Mouse (Mus musculus) kidney, adult 2 months (tissue): ENCODE results near the gene Zfp324. TPM values are rescaled to one million over a fixed set of nuclear protein-coding genes. Genes with fewer than 3 reads are reported as not detected.
A peak's percentile ranks its signal among the peaks of the same experiment; 100 is the strongest.
"Not testable (repeated sequence)": the region's sequence is repeated elsewhere in the genome, so short reads cannot be mapped to it uniquely, and the experiment has no call there.

Source experiments
- DNase-seq: peaks from one replicate; pipeline ENCODE4 v3.0.0; 2021
- H3K27ac ChIP-seq: fragments of 200-500 bp; 2 replicates; pipeline ENCODE4 v1.5.1; 2012; ENCODE audit warnings: low read depth, low read length, control low read depth, inconsistent platforms; ENCODE audit not compliant: insufficient read depth
- H3K27me3 ChIP-seq: fragments of 200-500 bp; replicated peaks from 2 replicates; pipeline ENCODE4 v1.6.1; 2012; ENCODE audit warnings: mild to moderate bottlenecking, moderate library complexity, low read length, inconsistent platforms; ENCODE audit not compliant: control insufficient read depth, insufficient read depth
- H3K36me3 ChIP-seq: fragments of 200-500 bp; 2 replicates; pipeline ENCODE4 v1.6.1; 2012; ENCODE audit warnings: mild to moderate bottlenecking, moderate library complexity, low read length, inconsistent platforms; ENCODE audit not compliant: control insufficient read depth, insufficient read depth
- H3K4me1 ChIP-seq: fragments of 200-500 bp; 2 replicates; pipeline ENCODE4 v1.6.1; 2011; ENCODE audit warnings: low read length; ENCODE audit not compliant: control insufficient read depth, insufficient read depth
- H3K4me3 ChIP-seq: fragments of 200-500 bp; 2 replicates; pipeline ENCODE4 v1.5.1; 2011; ENCODE audit warnings: mild to moderate bottlenecking, low read depth, low read length, control low read depth; ENCODE audit not compliant: insufficient read depth
- CTCF ChIP-seq: fragments of 200-500 bp; conservative IDR thresholded peaks from 2 replicates; pipeline ENCODE4 v1.5.1; 2011; ENCODE audit warnings: low read depth, mild to moderate bottlenecking, control low read depth, low read length, moderate library complexity, mixed read lengths; ENCODE audit not compliant: insufficient read depth, insufficient read length
- POLR2A ChIP-seq: fragments of 200-500 bp; IDR thresholded peaks from one replicate; pipeline ENCODE4 v1.6.1; 2011; ENCODE audit warnings: low read depth, low read length, control low read depth
- whole genome bisulfite sequencing: fragments of 180-500 bp; shearing (Covaris S2); methylation state at CpG from one replicate; pipeline ENCODE4 v1.1.7; 2018; 5-methylcytosine and 5-hydroxymethylcytosine counted together
- polyA plus RNA-seq: library from polyadenylated mRNA; depleted of rRNA; stranded (reverse); fragments of >200 nt; gene quantifications from 2 replicates; pipeline ENCODE4 v1.2.3, GENCODE M21; 2012; rRNA removed

Gene Zfp324
- polyA plus RNA-seq, result 4.8 and 5.9 TPM in 2 replicates

DNA sequence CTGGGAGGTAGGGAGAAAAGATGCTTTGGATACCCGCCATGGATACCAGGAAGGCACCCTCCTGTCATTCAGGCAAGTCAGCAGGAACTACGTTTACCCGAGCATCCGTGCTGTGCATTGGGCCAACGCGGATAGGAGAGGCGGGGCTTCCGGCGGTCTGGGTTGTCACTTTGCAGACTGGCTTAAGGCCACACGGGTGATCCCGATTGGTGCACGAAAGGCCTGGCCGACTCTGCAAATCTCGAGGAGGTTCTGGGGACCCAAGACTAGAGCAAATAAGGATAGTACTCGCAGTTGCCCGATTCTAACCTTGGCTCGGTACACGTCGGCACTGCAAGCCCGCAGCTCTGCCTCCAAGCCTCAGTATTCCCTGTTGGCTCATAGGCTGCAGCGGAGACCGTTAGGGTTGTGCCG is at the start of gene Zfp324:
Gene Zfp324, plus strand, starts transcription at position 161 of the 414 bp plus-strand sequence.
- peak; percentile 96 for DNase-seq
- under 1% methylated on average over 23 of the region's 23 CpGs for WGBS

DNA sequence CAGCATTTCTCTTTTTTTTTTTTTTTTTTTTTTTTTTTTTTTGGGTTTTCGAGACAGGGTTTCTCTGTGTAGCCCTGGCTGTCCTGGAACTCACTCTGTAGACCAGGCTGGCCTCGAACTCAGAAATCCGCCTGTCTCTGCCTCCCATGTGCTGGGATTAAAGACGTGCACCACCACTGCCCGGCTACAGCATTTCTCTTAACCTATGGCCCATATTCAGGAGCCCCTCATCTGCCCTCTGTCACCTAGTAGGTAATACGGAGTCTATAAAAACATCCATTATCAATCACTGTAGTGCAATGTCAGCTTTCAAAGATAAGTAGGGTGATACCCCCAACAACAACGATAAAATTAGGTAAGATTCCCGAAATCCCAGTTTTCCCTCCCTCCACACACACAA is 45.1 kb upstream of the Zfp324 start:
- 85% methylated on average over 7 of the region's 8 CpGs for WGBS
- not testable (repeated sequence) for H3K27ac ChIP-seq, H3K4me3 ChIP-seq, H3K36me3 ChIP-seq, H3K27me3 ChIP-seq, DNase-seq, H3K4me1 ChIP-seq

More for the DNA sequence above, at the start of gene Zfp324:
- Histone ChIP-seq H3K4me1 (0 out of 2 replicates have a peak, but pooled peaks cover 3% of the 10 kb centered on the region), H3K4me3 (peak within 1 kb of the TSS; percentile 91), H3K36me3 (no peaks in the 10 kb centered on the region; the same call in 1 of the 2 replicates), H3K27ac (peak within 1 kb of the TSS; percentile 85), H3K27me3 (no peaks in the 10 kb centered on the region)
- TF ChIP-seq POLR2A, result peak; percentile 64
- TF ChIP-seq CTCF, result no peak

DNA sequence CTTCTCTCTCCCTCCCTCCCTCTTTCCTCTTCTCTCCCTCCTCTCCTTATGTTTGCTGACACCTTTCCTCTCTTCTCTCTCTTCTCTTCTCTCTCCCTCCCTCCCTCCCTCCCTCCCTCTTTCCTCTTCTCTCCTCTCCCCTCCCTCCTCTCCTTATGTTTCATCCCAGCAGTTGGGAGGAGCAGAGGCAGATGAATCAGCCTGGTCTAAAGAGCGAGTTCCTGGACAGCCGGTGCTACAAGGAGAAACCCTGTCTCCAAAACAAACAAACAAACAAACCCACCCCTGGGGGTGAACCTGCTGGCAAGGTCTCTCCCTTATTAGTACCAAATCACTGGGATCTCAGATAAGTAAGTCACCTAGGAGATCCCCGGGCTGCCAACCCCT is 44.3 kb upstream of the Zfp324 start:
- no peak for DNase-seq
- peaks cover 3% of the 10 kb centered on the region; the same call in 1 of the 2 replicates for H3K36me3 ChIP-seq
- peak overlapping the region; percentile 80 for H3K27ac ChIP-seq
- H3K4me1 ChIP-seq, result peaks cover 8% of the 10 kb centered on the region
- no peaks in the 10 kb centered on the region for H3K27me3 ChIP-seq
- 2% methylated on average over 3 of the region's 3 CpGs for WGBS
- TF ChIP-seq CTCF (no peak), POLR2A (no peak)
- peak overlapping the region; percentile 68 for H3K4me3 ChIP-seq

DNA sequence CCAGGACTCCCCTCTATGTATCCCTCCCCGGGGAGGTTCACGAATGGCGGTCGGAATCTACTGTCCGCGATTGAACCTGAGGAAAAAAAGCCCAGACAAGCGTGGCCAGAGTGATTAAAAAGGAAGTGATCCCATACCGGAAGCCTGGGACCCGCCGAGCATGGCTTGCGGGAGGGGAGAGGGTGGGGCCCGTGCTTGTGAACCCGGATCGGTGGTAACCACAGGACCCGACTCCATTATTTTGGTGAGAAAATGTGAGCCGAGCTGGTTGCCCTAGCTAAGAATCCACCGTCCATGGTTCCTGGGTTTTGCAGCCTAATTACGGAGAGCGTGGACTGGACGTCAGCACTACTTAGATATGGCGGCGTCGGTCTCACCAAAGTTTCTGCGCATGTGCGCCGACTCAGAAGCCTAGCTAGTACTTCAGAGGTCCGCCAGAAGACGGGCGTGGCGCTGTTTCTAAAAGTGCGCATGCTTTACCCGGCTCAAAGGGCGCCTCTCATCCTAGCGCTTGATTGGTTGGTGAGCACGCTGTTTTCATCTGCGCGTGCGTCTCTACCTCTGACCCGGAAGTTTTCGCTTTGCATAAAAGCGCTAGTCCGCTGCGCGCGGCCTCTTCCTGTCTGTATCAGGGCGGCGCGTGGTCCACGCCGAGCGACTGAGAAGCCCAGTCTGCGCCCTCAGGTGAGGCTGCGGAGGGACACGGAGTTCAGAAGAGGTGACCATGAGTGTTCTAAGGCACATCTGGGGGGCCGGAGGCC is 43.8 kb upstream of the Zfp324 start, which contains the start of gene Rps5:
Gene Rps5, plus strand, starts transcription at position 586 of the 761 bp plus-strand sequence.
- peaks cover 8% of the 10 kb centered on the region for H3K4me1 ChIP-seq
- peak; percentile 77 for TF ChIP-seq CTCF
- peak; percentile 75 for TF ChIP-seq POLR2A
- peak; percentile 99 for DNase-seq
- H3K4me3 ChIP-seq, result peak within 1 kb of the TSS; percentile 90
- peak within 1 kb of the TSS; percentile 80 for H3K27ac ChIP-seq
- H3K27me3 ChIP-seq, result no peaks in the 10 kb centered on the region
- H3K36me3 ChIP-seq, result peaks cover 3% of the 10 kb centered on the region; the same call in 1 of the 2 replicates
- under 1% methylated on average over 55 of the region's 55 CpGs for WGBS

DNA sequence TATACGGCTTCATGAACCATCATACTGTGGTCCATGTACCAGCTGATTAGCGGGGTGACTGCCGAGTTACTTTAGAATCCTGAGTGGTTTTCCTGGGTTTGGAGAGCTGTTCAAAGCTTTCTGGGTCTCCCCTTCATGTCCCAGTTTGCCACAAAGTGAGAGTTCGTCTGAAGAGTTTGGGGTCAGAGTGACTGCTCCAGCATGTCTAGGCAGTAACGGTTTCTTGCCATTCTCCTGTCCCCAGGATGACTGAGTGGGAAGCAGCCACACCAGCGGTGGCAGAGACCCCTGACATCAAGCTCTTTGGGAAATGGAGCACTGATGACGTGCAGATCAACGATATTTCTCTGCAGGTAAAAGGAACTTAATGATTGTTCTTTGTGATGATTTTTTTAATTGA is 42.9 kb upstream of the Zfp324 start:
- Histone ChIP-seq H3K4me1 (peaks cover 8% of the 10 kb centered on the region), H3K27me3 (no peaks in the 10 kb centered on the region), H3K4me3 (peak overlapping the region; percentile 90), H3K36me3 (peaks cover 3% of the 10 kb centered on the region; the same call in 1 of the 2 replicates), H3K27ac (no peak overlapping the region)
- DNase-seq, result no peak
- 1% methylated on average over 8 of the region's 8 CpGs for WGBS
- TF ChIP-seq POLR2A, result no peak
- no peak for TF ChIP-seq CTCF

DNA sequence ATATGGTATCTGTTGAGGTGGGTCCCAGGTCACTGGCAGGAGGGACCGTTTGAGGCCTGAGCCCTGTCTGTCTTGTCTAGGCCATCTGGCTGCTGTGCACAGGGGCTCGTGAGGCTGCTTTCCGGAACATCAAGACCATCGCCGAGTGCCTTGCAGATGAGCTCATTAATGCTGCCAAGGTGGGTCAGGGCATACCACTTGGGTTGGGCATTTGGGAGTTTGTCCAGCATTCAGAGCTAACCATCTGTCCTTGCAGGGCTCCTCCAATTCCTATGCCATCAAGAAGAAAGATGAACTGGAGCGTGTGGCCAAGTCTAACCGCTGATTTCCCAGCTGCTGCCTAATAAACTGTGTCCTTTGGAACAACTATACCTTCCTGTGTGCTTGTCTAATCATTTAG is 39.3 kb upstream of the Zfp324 start:
- TF ChIP-seq CTCF (no peak), POLR2A (no peak)
- no peak for DNase-seq
- Histone ChIP-seq H3K27ac (no peak overlapping the region), H3K4me1 (peaks cover 8% of the 10 kb centered on the region), H3K4me3 (no peak overlapping the region), H3K36me3 (peaks cover 3% of the 10 kb centered on the region; the same call in 1 of the 2 replicates), H3K27me3 (no peaks in the 10 kb centered on the region)
- 83% methylated on average over 7 of the region's 7 CpGs for WGBS

DNA sequence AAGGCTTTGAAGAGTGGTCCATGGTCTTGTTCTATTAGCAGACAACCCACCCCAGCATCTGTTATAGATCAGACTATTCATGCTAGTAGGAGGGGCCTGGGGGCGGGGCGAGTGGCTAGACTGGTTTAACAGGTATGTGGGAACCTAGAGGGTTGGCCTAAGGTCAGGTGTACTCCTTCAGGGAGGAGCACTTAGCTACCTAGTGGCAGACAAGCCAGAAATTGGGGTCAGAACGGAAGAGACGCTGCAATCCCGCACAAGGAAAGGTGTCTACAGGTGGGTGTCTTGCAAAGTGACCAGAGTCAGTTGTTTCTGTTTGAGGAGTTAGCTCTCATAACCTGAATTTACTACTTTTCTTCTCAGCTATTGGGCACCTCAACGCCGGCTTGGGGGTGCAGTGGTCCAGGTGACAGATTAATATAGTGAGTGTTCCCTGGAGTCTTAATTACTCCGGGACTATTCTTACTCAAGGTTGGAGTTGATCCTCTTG is 38.4 kb upstream of the Zfp324 start, which contains the start of gene Rnf225:
Gene Rnf225, plus strand, starts transcription at position 226 of the 490 bp plus-strand sequence.
- WGBS, result 36% methylated on average over 8 of the region's 8 CpGs
- TF ChIP-seq POLR2A (no peak), CTCF (no peak)
- Histone ChIP-seq H3K4me1 (peaks cover 8% of the 10 kb centered on the region), H3K27me3 (no peaks in the 10 kb centered on the region), H3K36me3 (peaks cover 3% of the 10 kb centered on the region; the same call in 1 of the 2 replicates), H3K27ac (no peak within 1 kb of the TSS), H3K4me3 (no peak within 1 kb of the TSS; the same call in 1 of the 2 replicates)
- DNase-seq, result peak; percentile 56
